Mouse (Mus musculus) forebrain, embryonic 10.5 days (tissue): ENCODE results near the gene Gm6882. TPM values are rescaled to one million over a fixed set of nuclear protein-coding genes. Genes with fewer than 3 reads are reported as not detected.
"Not testable (repeated sequence)": the region's sequence is repeated elsewhere in the genome, so short reads cannot be mapped to it uniquely, and the experiment has no call there.

ENCODE experiments used
- DNase-seq: peaks from one replicate; pipeline ENCODE4 v3.0.0-alpha.2; 2017; ENCODE audit warnings: low spot score; ENCODE audit errors: extremely low spot score
- H3K27ac ChIP-seq: fragments of 300-500 bp; sonication (generic); 2 replicates; pipeline ENCODE4 v1.5.1; 2016; ENCODE audit warnings: mild to moderate bottlenecking
- H3K27me3 ChIP-seq: fragments of 300-500 bp; sonication (generic); 2 replicates; pipeline ENCODE4 v1.6.1; 2016; ENCODE audit warnings: mild to moderate bottlenecking; ENCODE audit not compliant: poor library complexity, severe bottlenecking
- H3K36me3 ChIP-seq: fragments of 300-500 bp; sonication (generic); replicated peaks from 2 replicates; pipeline ENCODE4 v1.6.1; 2016; ENCODE audit warnings: mild to moderate bottlenecking, moderate library complexity
- H3K4me1 ChIP-seq: fragments of 300-500 bp; sonication (generic); 2 replicates; pipeline ENCODE4 v1.6.1; 2016
- H3K4me3 ChIP-seq: fragments of 300-500 bp; sonication (generic); 2 replicates; pipeline ENCODE4 v1.5.1; 2016; ENCODE audit warnings: mild to moderate bottlenecking, moderate library complexity
- H3K9me3 ChIP-seq: fragments of 300-500 bp; sonication (generic); 2 replicates; pipeline ENCODE4 v1.6.1; 2016; ENCODE audit warnings: mild to moderate bottlenecking, moderate library complexity
- WGBS: fragments of 180-500 bp; shearing (Covaris S2); methylation state at CpG from one replicate; pipeline ENCODE4 v1.1.7; 2016; 5-methylcytosine and 5-hydroxymethylcytosine counted together
- polyA plus RNA-seq: library from polyadenylated mRNA; unstranded; fragments of >200 nt; fragmentation: Nextera tagmentation; extraction: Ambion mirVana; gene quantifications from 2 replicates; pipeline ENCODE4 v1.2.1, GENCODE M21; 2016

Gene Gm6882
- not detected in 2 replicates for polyA plus RNA-seq

GRCm38 (mm10) chr7:21432645-21433044 lies at the start of gene Gm6882:
Gene Gm6882, minus strand, starts transcription at chr7:21432745.
- not testable (repeated sequence) for H3K27ac ChIP-seq, H3K4me3 ChIP-seq, H3K27me3 ChIP-seq, H3K36me3 ChIP-seq, DNase-seq, H3K9me3 ChIP-seq, H3K4me1 ChIP-seq
- WGBS: 43% methylated on average over 1 of the region's 1 CpGs

Other genes with a start within 250 kb of the Gm6882 start
- not detected in 2 replicates for gene Gm5157, start 242.3 kb downstream of the Gm6882 start, polyA plus RNA-seq
- not detected in 2 replicates for gene Vmn1r124, start 172.1 kb downstream of the Gm6882 start, polyA plus RNA-seq
- gene Vmn1r125, start 160.6 kb downstream of the Gm6882 start, polyA plus RNA-seq: not detected in 2 replicates
- not detected in 2 replicates for gene Vmn1r126, start 131.3 kb downstream of the Gm6882 start, polyA plus RNA-seq
- not detected in 2 replicates for gene Vmn1r127, start 112.9 kb downstream of the Gm6882 start, polyA plus RNA-seq
- gene Vmn1r128, start 83.4 kb downstream of the Gm6882 start, polyA plus RNA-seq: not detected in 2 replicates
- not detected in 2 replicates for gene Vmn1r129, start 71.5 kb downstream of the Gm6882 start, polyA plus RNA-seq
- not detected in 2 replicates for gene Vmn1r130, start 79.0 kb upstream of the Gm6882 start, polyA plus RNA-seq
- gene Vmn1r131, start 113.3 kb upstream of the Gm6882 start, polyA plus RNA-seq: not detected in 2 replicates
- not detected in 2 replicates for gene Vmn1r132, start 181.3 kb upstream of the Gm6882 start, polyA plus RNA-seq